Mouse (Mus musculus) left cerebral cortex, adult 6 months (tissue): Measurements from ENCODE around the gene Vmn1r61. TPM values are rescaled to one million over a fixed set of nuclear protein-coding genes. Genes with fewer than 3 reads are reported as not detected.

Experiments
- long read RNA-seq, 2 experiments: library from polyadenylated mRNA; unstranded; transcript quantifications; one replicate each; pipeline ENCODE4 v2.0.0; 2019 to 2020
- polyA plus RNA-seq: library from polyadenylated mRNA; unstranded; fragments of <200 nt; fragmentation: Nextera tagmentation; gene quantifications from 2 replicates; pipeline ENCODE4 v1.2.3, GENCODE M21; 2021

Gene Vmn1r61
- not detected in 2 replicates for polyA plus RNA-seq
- long read RNA-seq, experiment 1, result 0 reads
- long read RNA-seq, experiment 2, result 0 reads

DNA sequence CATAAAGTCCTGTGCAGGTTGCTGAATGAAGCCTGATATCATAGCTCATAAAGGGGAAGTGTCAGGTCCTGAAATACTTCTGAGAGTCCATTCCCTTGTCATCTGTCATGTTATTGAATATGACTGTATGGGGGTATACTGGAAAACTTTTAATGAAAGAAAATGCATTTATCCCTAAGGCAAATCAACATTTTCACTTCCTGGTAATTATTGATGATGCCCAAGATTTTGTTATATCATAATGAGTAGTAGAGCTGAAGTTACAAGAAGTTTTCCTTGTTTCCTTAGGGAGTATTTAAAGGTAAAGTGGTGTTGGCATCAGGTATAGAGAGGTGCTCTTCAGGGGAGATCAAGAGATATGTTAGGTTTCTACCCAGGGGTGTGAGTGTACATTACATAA is at the start of gene Vmn1r61:
Vmn1r61 (minus strand) TSS at position 101 of the 400 bp plus-strand sequence.

Other genes with a start within 250 kb of the Vmn1r61 start
- gene Vmn1r58, start 199.9 kb downstream of the Vmn1r61 start, polyA plus RNA-seq, result 0.01 TPM in 1 of 2 replicates, not detected in the other
- gene Vmn1r59, start 156.5 kb downstream of the Vmn1r61 start, polyA plus RNA-seq, result not detected in 2 replicates
- gene Vmn2r28, start 119.3 kb downstream of the Vmn1r61 start, polyA plus RNA-seq, result not detected in 2 replicates
- gene Vmn1r60, start 66.0 kb downstream of the Vmn1r61 start, polyA plus RNA-seq, result not detected in 2 replicates
- gene Vmn1r62, start 60.3 kb upstream of the Vmn1r61 start, polyA plus RNA-seq, result not detected in 2 replicates
- gene Vmn1r63, start 192.2 kb upstream of the Vmn1r61 start, polyA plus RNA-seq, result not detected in 2 replicates